Mouse (Mus musculus): Measurements from ENCODE around the gene Fbxw5. TPM values are rescaled to one million over a fixed set of nuclear protein-coding genes. Genes with fewer than 3 reads are reported as not detected.

The Fbxw5 gene
- total and polyA plus RNA-seq, 3 experiments = 34.3 to 40.4 (median 37.4) TPM

GRCm38 (mm10) chr2:25497846-25498575 is 2.5 kb upstream of the Fbxw5 start:
- Histone ChIP-seq H3K9me3 (replicated peaks; ENCODE audit: low read length) (no peaks in the 10 kb centered on the region), H3K27me3 (replicated peaks) (no peaks in the 10 kb centered on the region), H3K4me3 (replicated peaks in 1 of 3; ENCODE audit: low read depth in 2 of 3, low read length in 2 of 3, poor library complexity in 1 of 3) (no peak overlapping the region), H3K4me2 (ENCODE audit: insufficient read depth, low read depth, poor library complexity, severe bottlenecking) (no peak overlapping the region), H3K9ac (ENCODE audit: insufficient read depth, low read depth) (no peak overlapping the region), H3K36me3 (replicated peaks in 1 of 2; ENCODE audit: control insufficient read depth in 1 of 2, insufficient read depth in 1 of 2, low read length in 1 of 2) (peaks cover 8 to 12% of the 10 kb centered on the region in 2 experiments), H3K79me2 (replicated peaks; ENCODE audit: control insufficient read depth, extremely low read depth, insufficient read depth, poor library complexity, severe bottlenecking) (peaks cover 8% of the 10 kb centered on the region; the same call in 1 of the 2 replicates), H3K27ac (ENCODE audit: insufficient read depth, low read depth) (no peak overlapping the region), H3K4me1 (ENCODE audit: control insufficient read depth in 1 of 2, insufficient read depth in 2 of 2) (peaks cover 15 to 40% of the 10 kb centered on the region in 2 experiments)
- in situ Hi-C loops (cut with MboI; ENCODE audit: low pct_ligation_motif_present, low pct_unique_long_range_greater_than_20kb, low sequenced_read_pairs) = no loop called here
- peak; percentile 29 for DNase-seq (ENCODE audit: extremely low read depth)
- TF ChIP-seq CHD1 (IDR thresholded peaks at IDR 0.05; ENCODE audit: low read depth, low read length) (no peak), UBTF (IDR thresholded peaks at IDR 0.05; ENCODE audit: low read depth, low read length) (no peak), ZMIZ1 (IDR thresholded peaks at IDR 0.05; ENCODE audit: low read depth, low read length) (no peak), TBP (conservative IDR thresholded peaks at IDR 0.05; ENCODE audit: low read depth, low read length) (no peak), EP300 (IDR thresholded peaks at IDR 0.05; ENCODE audit: low read length) (no peak), ELF1 (IDR thresholded peaks at IDR 0.05; ENCODE audit: low read depth, low read length) (peak; percentile 37; the same call in 1 of the 2 replicates), HCFC1 (IDR thresholded peaks at IDR 0.05; ENCODE audit: low read depth, low read length) (no peak), PAX5 (IDR thresholded peaks at IDR 0.05; ENCODE audit: low read length) (no peak), E2F4 (IDR thresholded peaks at IDR 0.05; ENCODE audit: insufficient replicate concordance, low read depth, low read length) (no peak)
- dilution Hi-C loops (cut with MboI; ENCODE audit: extremely low pct_ligation_motif_present, extremely low pct_unique_long_range_greater_than_20kb, low sequenced_read_pairs) = no loop called here

DNA sequence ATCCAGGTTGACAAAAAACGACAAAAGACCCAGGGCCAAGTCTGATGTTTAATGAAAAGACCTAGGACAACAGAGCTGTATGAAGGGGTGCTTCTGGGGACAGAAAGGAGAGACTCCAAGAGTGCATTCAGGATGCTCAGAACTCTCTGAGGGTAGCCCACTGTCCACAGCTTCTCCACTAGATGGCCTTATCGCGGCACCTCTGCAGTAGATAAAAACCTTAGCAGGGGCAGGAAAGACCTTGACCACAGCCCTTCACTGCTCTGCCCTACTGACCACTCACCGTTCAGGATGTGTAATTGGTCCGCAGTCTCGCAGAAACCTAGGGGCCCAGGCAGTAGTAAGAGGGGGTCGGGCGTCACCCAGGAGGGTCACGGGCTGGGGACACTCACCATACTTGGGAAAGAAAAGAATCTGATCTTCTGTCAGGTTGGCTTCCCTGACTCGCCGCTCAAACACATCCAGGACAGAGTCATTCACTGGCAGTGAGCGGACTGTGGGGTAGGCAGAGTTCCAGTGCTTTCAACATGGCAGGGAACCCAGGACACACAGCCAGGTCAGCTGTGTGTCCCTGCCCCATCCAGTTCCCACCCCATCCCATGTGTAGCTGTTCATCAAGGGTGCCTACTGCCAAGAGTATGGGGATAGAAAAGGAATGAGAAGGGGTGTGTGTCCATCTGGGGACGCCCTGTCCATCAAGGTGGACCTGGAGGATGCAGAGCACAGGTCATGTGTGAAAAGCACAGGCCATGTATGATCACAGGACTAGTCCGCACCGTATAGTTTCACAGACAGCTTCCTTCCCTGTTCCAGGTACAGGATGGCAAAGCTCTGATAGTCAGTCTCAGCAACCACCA is 1.7 kb upstream of the Fbxw5 start:
- TF ChIP-seq SMC3 (IDR thresholded peaks at IDR 0.05; ENCODE audit: low read depth, low read length) (peak; percentile 33), MYC (IDR thresholded peaks at IDR 0.05; ENCODE audit: low read depth, low read length) (no peak), MXI1 (IDR thresholded peaks at IDR 0.05; ENCODE audit: low read depth, low read length) (no peak), E2F4 (IDR thresholded peaks at IDR 0.05; ENCODE audit: insufficient replicate concordance, low read depth, low read length) (no peak), CTCF (conservative IDR thresholded peaks at IDR 0.05 in 1 of 2, IDR thresholded peaks at IDR 0.05 in 1 of 2; ENCODE audit: low read depth in 2 of 2, low read length in 2 of 2) (peak in 1 of 2 experiments; percentile 59; a peak in 2 of 4 replicates), RAD21 (IDR thresholded peaks at IDR 0.05; ENCODE audit: low read depth, low read length) (peak; percentile 47)
- no peak overlapping the region for H3K4me2 ChIP-seq (ENCODE audit: insufficient read depth, low read depth, poor library complexity, severe bottlenecking)
- no peak overlapping the region for H3K9ac ChIP-seq (ENCODE audit: insufficient read depth, low read depth)
- in situ Hi-C loops (cut with MboI; ENCODE audit: low pct_ligation_motif_present, low pct_unique_long_range_greater_than_20kb, low sequenced_read_pairs) = no loop called here
- no peaks in the 10 kb centered on the region for H3K27me3 ChIP-seq (replicated peaks)
- H3K36me3 ChIP-seq (replicated peaks in 1 of 2; ENCODE audit: control insufficient read depth in 1 of 2, insufficient read depth in 1 of 2, low read length in 1 of 2) = peaks cover 16 to 20% of the 10 kb centered on the region in 2 experiments
- H3K4me1 ChIP-seq (ENCODE audit: control insufficient read depth in 1 of 2, insufficient read depth in 2 of 2) = peaks cover 15 to 40% of the 10 kb centered on the region in 2 experiments
- dilution Hi-C loops (cut with MboI; ENCODE audit: extremely low pct_ligation_motif_present, extremely low pct_unique_long_range_greater_than_20kb, low sequenced_read_pairs) = no loop called here
- H3K9me3 ChIP-seq (replicated peaks; ENCODE audit: low read length) = no peaks in the 10 kb centered on the region
- H3K27ac ChIP-seq (ENCODE audit: insufficient read depth, low read depth) = no peak overlapping the region
- no peak for DNase-seq (ENCODE audit: extremely low read depth)
- no peak overlapping the region for H3K4me3 ChIP-seq (replicated peaks in 1 of 3; ENCODE audit: low read depth in 2 of 3, low read length in 2 of 3, poor library complexity in 1 of 3)
- peaks cover 8% of the 10 kb centered on the region; the same call in 1 of the 2 replicates for H3K79me2 ChIP-seq (replicated peaks; ENCODE audit: control insufficient read depth, extremely low read depth, insufficient read depth, poor library complexity, severe bottlenecking)

All from CH12.LX (cell line).